8 mouse cellular contexts compared by ENCODE assay signal in genomic region chr12:26469098-26470041, GRCm38 (mm10). TPM values are rescaled to one million over a fixed set of nuclear protein-coding genes. Genes with fewer than 3 reads are reported as not detected.
DNase-seq lines count a peak whose midpoint lies in the region; ATAC-seq and TF ChIP-seq lines count a peak whose summit lies in the region.

Cmpk2 (plus strand) TSS chr12:26469204.

- no peak for TF ChIP-seq CTCF in cortical plate, adult 2 months (IDR thresholded peaks at IDR 0.05; ENCODE audit: extremely low read depth, insufficient read depth, low read length)

- peaks cover 6% of the 10 kb centered on the region; the same call in 1 of the 2 replicates for H3K4me1 ChIP-seq in cortical plate, adult 2 months (ENCODE audit: control insufficient read depth, insufficient read depth, low read length)

- H3K27ac ChIP-seq in cortical plate, adult 2 months (ENCODE audit: insufficient read depth, low read length), result peak within 1 kb of the TSS; percentile 73

- DNase-seq in ZHBTc4 (ENCODE audit: low read depth, low spot score), result peak; percentile 90
- peak; percentile 67 to 78 for DNase-seq in gastrocnemius, adult 8-10 months (ENCODE audit: low spot score in 2 of 2)
- peak; percentile 91 for DNase-seq in induced T-regulatory cell, adult 2 months (ENCODE audit: low read depth)
- DNase-seq in left cerebral cortex, adult 8-10 months (ENCODE audit: low spot score in 2 of 2), result peak; percentile 89 to 97
- peak; percentile 92 for DNase-seq in right cerebral cortex, adult 18-20 months
- peak; percentile 78 for DNase-seq in urinary bladder, adult 2 months (ENCODE audit: low spot score)

- peak within 1 kb of the TSS; percentile 47 for H3K4me3 ChIP-seq in cortical plate, adult 2 months (ENCODE audit: insufficient read depth, low read length)

- ATAC-seq in megakaryocyte, adult 5-6 weeks (ENCODE audit: poor library complexity, severe bottlenecking), result peak; percentile 92

- TF ChIP-seq POLR2A in cortical plate, adult 2 months (IDR thresholded peaks at IDR 0.05; ENCODE audit: extremely low read depth, insufficient read depth, low read length), result peak; percentile 51

RNA-seq across cellular contexts. Expression of gene Cmpk2, which starts in this region (rescaled TPM):
- 15.8 and 16.7 TPM in 2 replicates for polyA plus RNA-seq in cortical plate, adult 2 months (2012; rRNA removed)
- 1 to 10 TPM in 1 of 4 experiments, under 1 TPM in 3; 0.67 to 1.2 (median 0.73) TPM for total RNA-seq in gastrocnemius, adult 8-10 months (2022)
- 10 to 100 TPM; 23.5 to 24.1 (median 23.7) TPM for total RNA-seq in left cerebral cortex, adult 8-10 months (2022)
- 88.4 and 109 TPM in 2 replicates for total RNA-seq in megakaryocyte, adult 5-6 weeks (2015)
- total RNA-seq in megakaryocyte, adult 5-6 weeks (2017), result 52.7 and 57.5 TPM in 2 replicates
- polyA plus RNA-seq in urinary bladder, adult 2 months (2012; rRNA removed), result 3.9 and 4.8 TPM in 2 replicates

Comparison
In these comparisons a context has a peak if more than half of its experiments do, and no peak if none do; other contexts are left out.
1. Peak in every context shown above with its lines: DNase-seq, ATAC-seq, H3K4me3 ChIP-seq and H3K27ac ChIP-seq.
2. RNA of gene Cmpk2 (total RNA-seq): 52.7 to 109 TPM in megakaryocyte, adult 5-6 weeks and 23.5 to 24.1 TPM in left cerebral cortex, adult 8-10 months; 0.67 to 1.2 TPM in gastrocnemius, adult 8-10 months; every median in the first group is over 10 times any median in the second.